Mouse (Mus musculus): ENCODE data around the gene Rer1. TPM values are rescaled to one million over a fixed set of nuclear protein-coding genes. Genes with fewer than 3 reads are reported as not detected.

Rer1 gene
- polyA plus RNA-seq, 2 experiments from 2014 or later, result 84.8 to 110 TPM

Other genes with a start within 250 kb of the Rer1 start
- not detected for gene Ttc34, start 248.9 kb downstream of the Rer1 start, polyA plus RNA-seq (2017; shearing (Covaris generic))
- not detected for gene Mmel1, start 216.8 kb downstream of the Rer1 start, polyA plus RNA-seq (2017; shearing (Covaris generic))
- 10 to 100 TPM in 1 of 2 experiments, 1 to 10 TPM in 1; 5.4 to 11.3 TPM for gene Fam213b, start 187.2 kb downstream of the Rer1 start, polyA plus RNA-seq (2017; shearing (Covaris generic))
- gene Tnfrsf14, start 157.8 kb downstream of the Rer1 start, polyA plus RNA-seq (2017; shearing (Covaris generic)), result 10 to 100 TPM; 12.0 to 22.3 TPM
- under 1 TPM in 1 of 2 experiments, not detected in 1; 0.59 TPM for gene Hes5, start 125.5 kb downstream of the Rer1 start, polyA plus RNA-seq (2017; shearing (Covaris generic))
- gene Pank4, start 122.3 kb downstream of the Rer1 start, polyA plus RNA-seq (2017; shearing (Covaris generic)), result 10 to 100 TPM; 40.8 to 61.1 TPM
- not detected for gene Plch2, start 29.6 kb downstream of the Rer1 start, polyA plus RNA-seq (2017; shearing (Covaris generic))
- gene Pex10, start 19.4 kb downstream of the Rer1 start, polyA plus RNA-seq (2017; shearing (Covaris generic)), result 10 to 100 TPM in 1 of 2 experiments, 1 to 10 TPM in 1; 9.7 to 10.4 TPM
- 1 to 10 TPM; 1.9 to 4.5 TPM for gene Morn1, start 195 bp upstream of the Rer1 start, polyA plus RNA-seq (2017; shearing (Covaris generic))
- gene Ski, start 136.2 kb upstream of the Rer1 start, polyA plus RNA-seq (2017; shearing (Covaris generic)), result 10 to 100 TPM; 20.6 to 28.2 TPM
- gene Faap20, start 163.4 kb upstream of the Rer1 start, polyA plus RNA-seq (2017; shearing (Covaris generic)), result 10 to 100 TPM; 50.4 to 58.5 TPM

Measured in CD4-positive, CD25-positive, alpha-beta regulatory T cell, adult 4 months (primary cell).